Mouse (Mus musculus): ENCODE data around the gene Zcchc10.

DNA sequence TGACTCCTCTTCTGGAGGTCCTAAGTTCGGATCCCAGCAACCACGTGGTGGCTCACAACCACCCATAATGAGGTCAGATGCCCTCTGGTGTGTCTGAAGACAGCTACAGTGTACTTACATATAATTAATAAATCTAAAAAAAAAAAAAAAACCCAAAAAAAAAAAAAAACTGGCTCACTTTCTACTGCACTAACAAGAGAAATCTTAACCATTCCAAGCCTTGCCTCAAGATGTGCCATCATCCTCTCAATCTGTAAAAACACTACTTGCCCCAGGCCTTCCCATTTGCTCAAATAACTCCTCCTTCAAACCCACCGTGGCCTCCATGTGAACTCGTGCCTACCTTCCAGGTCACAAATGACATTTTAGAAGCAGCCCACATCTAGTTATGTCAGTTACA lies 27.6 kb upstream of the Zcchc10 start:
- no peak for TF ChIP-seq CTCF (IDR thresholded peaks at IDR 0.05)
- TF ChIP-seq POLR2A (IDR thresholded peaks at IDR 0.05; ENCODE audit: insufficient read depth, low read depth, low read length), result no peak
- TF ChIP-seq EP300 (IDR thresholded peaks at IDR 0.05; ENCODE audit: insufficient read depth, low read depth, low read length), result no peak
